In genomic region chr10:81304597-81305238, GRCm38 (mm10) we compare ENCODE assay signal across 8 mouse cellular contexts. TPM values are rescaled to one million over a fixed set of nuclear protein-coding genes. Genes with fewer than 3 reads are reported as not detected.
A peak's percentile ranks its signal among the peaks of the same experiment; 100 is the strongest.
DNase-seq lines count a peak whose midpoint lies in the region; ATAC-seq and TF ChIP-seq lines count a peak whose summit lies in the region.

No protein-coding gene starts in this region.

- no peak overlapping the region for H3K4me2 ChIP-seq in neural tube, embryonic 15.5 days
- no peak overlapping the region for H3K4me2 ChIP-seq in neural tube, embryonic 14.5 days (ENCODE audit: low read depth, low read length)

- H3K27ac ChIP-seq in neural tube, embryonic 15.5 days (replicated peaks): no peak overlapping the region
- H3K27ac ChIP-seq in liver, adult 2 months (replicated peaks; ENCODE audit: insufficient read depth, low read depth, low read length): no peak overlapping the region
- no peak overlapping the region for H3K27ac ChIP-seq in neural tube, embryonic 14.5 days (ENCODE audit: low read depth, low read length)

- no peaks in the 10 kb centered on the region for H3K9me3 ChIP-seq in neural tube, embryonic 15.5 days (replicated peaks)
- no peaks in the 10 kb centered on the region for H3K9me3 ChIP-seq in neural tube, embryonic 14.5 days (ENCODE audit: control insufficient read depth, low read length)

- no peak for TF ChIP-seq POLR2A in liver, adult 2 months (IDR thresholded peaks at IDR 0.05; ENCODE audit: extremely low read depth, insufficient read depth, low read length)

- peaks cover 37% of the 10 kb centered on the region for H3K4me1 ChIP-seq in neural tube, embryonic 15.5 days
- H3K4me1 ChIP-seq in liver, adult 2 months (ENCODE audit: control insufficient read depth, insufficient read depth, low read length): peaks cover 18% of the 10 kb centered on the region
- no peaks in the 10 kb centered on the region for H3K4me1 ChIP-seq in neural tube, embryonic 14.5 days (ENCODE audit: control insufficient read depth, insufficient read depth, low read length)

- H3K36me3 ChIP-seq in neural tube, embryonic 15.5 days: peaks cover 42% of the 10 kb centered on the region
- no peaks in the 10 kb centered on the region for H3K36me3 ChIP-seq in liver, adult 2 months (ENCODE audit: control insufficient read depth, insufficient read depth, low read length)
- H3K36me3 ChIP-seq in neural tube, embryonic 14.5 days (ENCODE audit: control insufficient read depth, insufficient read depth, low read length): peaks cover 34% of the 10 kb centered on the region

- WGBS in neural tube, embryonic 15.5 days: 29% methylated on average over 8 of the region's 9 CpGs
- WGBS in liver, adult 2 months: 4% methylated on average over 8 of the region's 9 CpGs
- 17% methylated on average over 8 of the region's 9 CpGs for WGBS in neural tube, embryonic 14.5 days

- TF ChIP-seq CTCF in liver, adult 2 months (IDR thresholded peaks at IDR 0.05; ENCODE audit: low read depth, low read length): peak; percentile 97

- no peaks in the 10 kb centered on the region for H3K27me3 ChIP-seq in neural tube, embryonic 15.5 days (replicated peaks)
- no peaks in the 10 kb centered on the region for H3K27me3 ChIP-seq in liver, adult 2 months (ENCODE audit: control insufficient read depth, insufficient read depth, low read length)
- H3K27me3 ChIP-seq in neural tube, embryonic 14.5 days (ENCODE audit: control insufficient read depth, insufficient read depth, low read length): no peaks in the 10 kb centered on the region

- DNase-seq in embryo, embryonic 10 days (ENCODE audit: low spot score): peak; percentile 75
- DNase-seq in embryo, embryonic 9.5 days (ENCODE audit: extremely low spot score): no peak
- DNase-seq in neural tube, embryonic 10.5 days (ENCODE audit: extremely low spot score, low spot score): peak; percentile 55
- DNase-seq in embryo, embryonic 11 days: peak; percentile 64
- DNase-seq in liver, adult 2 months (ENCODE audit: extremely low read depth, low read depth, low spot score): no peak
- no peak for DNase-seq in urinary bladder, adult 2 months (ENCODE audit: low spot score)

- no peak for ATAC-seq in neural tube, embryonic 15.5 days (ENCODE audit: low FRiP score)
- ATAC-seq in neural tube, embryonic 14.5 days (ENCODE audit: low read depth): peak; percentile 45; the same call in 1 of the 2 replicates

- H3K9ac ChIP-seq in neural tube, embryonic 15.5 days (replicated peaks): no peak overlapping the region
- H3K9ac ChIP-seq in liver, adult 2 months (ENCODE audit: low read depth, low read length): no peak overlapping the region
- no peak overlapping the region for H3K9ac ChIP-seq in neural tube, embryonic 14.5 days (replicated peaks; ENCODE audit: low read depth, low read length)

- peaks cover 41% of the 10 kb centered on the region for H3K79me2 ChIP-seq in liver, adult 2 months (ENCODE audit: control insufficient read depth, insufficient read depth, low read length)

- no peak overlapping the region for H3K4me3 ChIP-seq in neural tube, embryonic 15.5 days (replicated peaks)
- no peak overlapping the region for H3K4me3 ChIP-seq in liver, adult 2 months (ENCODE audit: insufficient read depth, low read depth, low read length)
- H3K4me3 ChIP-seq in neural tube, embryonic 14.5 days (ENCODE audit: low read depth, low read length): no peak overlapping the region

RNA-seq across cellular contexts. Expression of gene Pip5k1c, which starts 12.0 kb away (rescaled TPM):
- polyA plus RNA-seq in neural tube, embryonic 15.5 days (2015; fragmentation: Nextera tagmentation; extraction: Ambion mirVana): 116 and 124 TPM in 2 replicates
- total RNA-seq in liver, adult 2 months (2014; rRNA removed): 7.4 and 10.0 TPM in 2 replicates
- 25.8 and 30.1 TPM in 2 replicates for polyA plus RNA-seq in liver, adult 2 months (2012; rRNA removed)
- 133 and 140 TPM in 2 replicates for polyA plus RNA-seq in neural tube, embryonic 14.5 days (2014; fragmentation: Nextera tagmentation; extraction: Ambion mirVana)
- 38.6 and 48.9 TPM in 2 replicates for polyA plus RNA-seq in urinary bladder, adult 2 months (2012; rRNA removed)

RNA-seq across cellular contexts. Expression of gene Tjp3, which starts 13.3 kb away (rescaled TPM):
- 4.1 and 7.9 TPM in 2 replicates for polyA plus RNA-seq in neural tube, embryonic 15.5 days (2015; fragmentation: Nextera tagmentation; extraction: Ambion mirVana)
- total RNA-seq in liver, adult 2 months (2014; rRNA removed): 7.6 and 7.7 TPM in 2 replicates
- polyA plus RNA-seq in liver, adult 2 months (2012; rRNA removed): 24.2 and 32.0 TPM in 2 replicates
- 2.6 and 4.4 TPM in 2 replicates for polyA plus RNA-seq in neural tube, embryonic 14.5 days (2014; fragmentation: Nextera tagmentation; extraction: Ambion mirVana)
- polyA plus RNA-seq in urinary bladder, adult 2 months (2012; rRNA removed): 23.7 and 25.1 TPM in 2 replicates

RNA-seq across cellular contexts. Expression of gene Cactin, which starts 16.2 kb away (rescaled TPM):
- 27.8 and 34.0 TPM in 2 replicates for polyA plus RNA-seq in neural tube, embryonic 15.5 days (2015; fragmentation: Nextera tagmentation; extraction: Ambion mirVana)
- 5.0 and 5.7 TPM in 2 replicates for total RNA-seq in liver, adult 2 months (2014; rRNA removed)
- 12.8 and 14.1 TPM in 2 replicates for polyA plus RNA-seq in liver, adult 2 months (2012; rRNA removed)
- 14.3 and 18.7 TPM in 2 replicates for polyA plus RNA-seq in neural tube, embryonic 14.5 days (2014; fragmentation: Nextera tagmentation; extraction: Ambion mirVana)
- polyA plus RNA-seq in urinary bladder, adult 2 months (2012; rRNA removed): 27.7 and 29.5 TPM in 2 replicates

RNA-seq across cellular contexts. Expression of gene Tbxa2r, which starts 23.8 kb away (rescaled TPM):
- 5.5 and 11.4 TPM in 2 replicates for polyA plus RNA-seq in neural tube, embryonic 15.5 days (2015; fragmentation: Nextera tagmentation; extraction: Ambion mirVana)
- 0.37 and 0.81 TPM in 2 replicates for total RNA-seq in liver, adult 2 months (2014; rRNA removed)
- polyA plus RNA-seq in liver, adult 2 months (2012; rRNA removed): 3.8 and 4.0 TPM in 2 replicates
- 1.9 and 4.6 TPM in 2 replicates for polyA plus RNA-seq in neural tube, embryonic 14.5 days (2014; fragmentation: Nextera tagmentation; extraction: Ambion mirVana)
- polyA plus RNA-seq in urinary bladder, adult 2 months (2012; rRNA removed): 9.3 and 11.6 TPM in 2 replicates

RNA-seq across cellular contexts. Expression of gene Apba3, which starts 38.0 kb away (rescaled TPM):
- 38.0 and 39.1 TPM in 2 replicates for polyA plus RNA-seq in neural tube, embryonic 15.5 days (2015; fragmentation: Nextera tagmentation; extraction: Ambion mirVana)
- total RNA-seq in liver, adult 2 months (2014; rRNA removed): 30.5 and 44.1 TPM in 2 replicates
- polyA plus RNA-seq in liver, adult 2 months (2012; rRNA removed): 132 and 143 TPM in 2 replicates
- 26.1 and 27.8 TPM in 2 replicates for polyA plus RNA-seq in neural tube, embryonic 14.5 days (2014; fragmentation: Nextera tagmentation; extraction: Ambion mirVana)
- polyA plus RNA-seq in urinary bladder, adult 2 months (2012; rRNA removed): 45.9 and 48.3 TPM in 2 replicates

Comparison
In these comparisons a context has a peak if more than half of its experiments do, and no peak if none do; other contexts are left out.
1. DNase-seq: peak in embryo, embryonic 10 days (single experiment), neural tube, embryonic 10.5 days (single experiment) and embryo, embryonic 11 days (single experiment); none in embryo, embryonic 9.5 days (single experiment), liver, adult 2 months (single experiment) and urinary bladder, adult 2 months (single experiment).